Mouse (Mus musculus) stomach, embryonic 16.5 days (tissue): ENCODE results near the gene Fam81a. TPM values are rescaled to one million over a fixed set of nuclear protein-coding genes. Genes with fewer than 3 reads are reported as not detected.

Experiments used
- ATAC-seq: fragments of 200-750 bp; cut with Nextera tagmentation; 2 replicates; pipeline ENCODE4 v1.8.0; 2017; ENCODE audit warnings: moderate number of reproducible peaks, moderate TSS enrichment; ENCODE audit not compliant: insufficient read depth, low FRiP score
- H3K27ac ChIP-seq: fragments of 300-500 bp; sonication (generic); 2 replicates; pipeline ENCODE4 v1.5.1; 2014; ENCODE audit warnings: low read length
- H3K27me3 ChIP-seq: fragments of 300-500 bp; sonication (generic); 2 replicates; pipeline ENCODE4 v1.6.1; 2014; ENCODE audit warnings: low read length, control low read depth, mixed read lengths; ENCODE audit not compliant: control insufficient read depth, insufficient read depth
- H3K36me3 ChIP-seq: fragments of 300-500 bp; sonication (generic); 2 replicates; pipeline ENCODE4 v1.6.1; 2014; ENCODE audit warnings: low read length; ENCODE audit not compliant: control insufficient read depth, insufficient read depth
- H3K4me1 ChIP-seq: fragments of 300-500 bp; sonication (generic); 2 replicates; pipeline ENCODE4 v1.6.1; 2014; ENCODE audit warnings: low read length, control low read depth, mixed read lengths; ENCODE audit not compliant: control insufficient read depth, insufficient read depth
- H3K4me2 ChIP-seq: fragments of 300-500 bp; sonication (generic); 2 replicates; pipeline ENCODE4 v1.6.1; 2014; ENCODE audit warnings: low read depth, low read length, mixed read lengths
- H3K4me3 ChIP-seq: fragments of 300-500 bp; sonication (generic); replicated peaks from 2 replicates; pipeline ENCODE4 v1.5.1; 2014; ENCODE audit warnings: mild to moderate bottlenecking, low read length
- H3K9ac ChIP-seq: fragments of 300-500 bp; sonication (generic); 2 replicates; pipeline ENCODE4 v1.6.1; 2014; ENCODE audit warnings: low read length
- H3K9me3 ChIP-seq: fragments of 300-500 bp; sonication (generic); replicated peaks from 2 replicates; pipeline ENCODE4 v1.6.1; 2016; ENCODE audit warnings: low read length, control low read depth; ENCODE audit not compliant: control insufficient read depth
- WGBS: fragments of 180-500 bp; shearing (Covaris S2); extraction: QIAGEN DNeasy Blood & Tissue Kit; methylation state at CpG from one replicate; pipeline ENCODE4 v1.1.7; 2014; 5-methylcytosine and 5-hydroxymethylcytosine counted together
- polyA plus RNA-seq: library from polyadenylated mRNA; unstranded; fragments of >200 nt; fragmentation: Nextera tagmentation; extraction: Ambion mirVana; gene quantifications from 2 replicates; pipeline ENCODE4 v1.2.1, GENCODE M21; 2015

Fam81a gene
- polyA plus RNA-seq, 1 experiment from 2014 or later = 11.1 TPM

DNA sequence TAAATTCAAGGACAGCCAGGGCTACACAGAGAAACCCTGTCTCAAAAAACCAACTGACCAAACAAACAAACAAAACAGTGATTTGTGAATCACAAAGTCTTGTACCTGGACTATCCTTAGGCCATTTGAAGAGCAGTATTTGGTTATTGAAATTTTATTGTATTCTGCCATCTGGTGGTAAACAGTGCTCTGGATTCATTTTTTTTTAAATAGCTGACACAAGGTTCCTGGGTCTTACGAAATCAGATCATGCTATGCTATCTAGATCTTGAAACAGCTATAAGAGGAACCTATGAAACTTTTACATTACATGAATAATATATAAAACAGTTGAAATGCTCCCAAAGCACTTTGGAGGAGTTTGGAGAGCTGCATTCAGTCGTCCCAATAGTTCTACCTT, 61.4 kb downstream of the Fam81a start:
- WGBS = 63% methylated on average over 2 of the region's 2 CpGs
- Histone ChIP-seq H3K4me3 (no peak overlapping the region), H3K9ac (no peak overlapping the region), H3K9me3 (no peaks in the 10 kb centered on the region), H3K4me2 (no peak overlapping the region), H3K4me1 (peaks cover 5% of the 10 kb centered on the region; the same call in 1 of the 2 replicates), H3K36me3 (no peaks in the 10 kb centered on the region), H3K27me3 (no peaks in the 10 kb centered on the region), H3K27ac (no peak overlapping the region)
- ATAC-seq = no peak

DNA sequence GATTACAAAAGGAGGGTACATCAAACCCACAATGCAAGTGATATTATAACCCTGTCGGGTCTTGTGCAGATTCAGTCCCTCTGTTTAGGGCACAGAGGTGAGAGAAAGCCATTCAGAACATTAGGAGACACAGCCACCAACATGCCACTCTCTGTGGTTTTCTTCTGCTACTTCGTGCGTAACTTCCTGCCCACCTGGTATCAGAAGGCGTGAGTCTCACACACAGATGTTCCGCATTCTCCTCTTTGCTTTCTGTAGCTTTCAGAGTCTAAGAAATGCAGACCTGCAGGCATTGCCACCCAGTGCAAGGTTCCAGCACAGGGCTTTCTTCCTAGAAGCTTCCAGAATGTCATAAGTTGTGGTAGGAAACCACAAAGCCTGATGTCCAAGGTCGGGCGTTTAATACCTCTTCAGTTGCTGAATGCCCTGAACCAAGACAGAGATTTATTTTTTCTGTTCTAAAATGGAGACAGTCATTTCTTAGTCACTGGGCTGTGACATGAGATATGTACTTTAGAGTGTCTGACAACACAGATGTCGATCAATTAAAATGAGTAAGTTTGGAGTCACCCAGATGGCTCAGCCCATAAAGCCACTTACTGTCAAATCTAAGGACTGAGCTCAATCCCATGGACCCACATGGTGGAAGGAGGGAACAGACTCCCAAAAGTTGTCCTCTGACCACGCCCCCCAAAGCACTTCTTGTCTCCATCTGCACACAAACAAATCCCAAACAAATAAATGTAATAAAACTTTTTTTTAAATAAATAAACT, 62.1 kb downstream of the Fam81a start:
- Histone ChIP-seq H3K4me1 (peaks cover 5% of the 10 kb centered on the region; the same call in 1 of the 2 replicates), H3K27me3 (no peaks in the 10 kb centered on the region)
- 84% methylated on average over 9 of the region's 9 CpGs for WGBS

DNA sequence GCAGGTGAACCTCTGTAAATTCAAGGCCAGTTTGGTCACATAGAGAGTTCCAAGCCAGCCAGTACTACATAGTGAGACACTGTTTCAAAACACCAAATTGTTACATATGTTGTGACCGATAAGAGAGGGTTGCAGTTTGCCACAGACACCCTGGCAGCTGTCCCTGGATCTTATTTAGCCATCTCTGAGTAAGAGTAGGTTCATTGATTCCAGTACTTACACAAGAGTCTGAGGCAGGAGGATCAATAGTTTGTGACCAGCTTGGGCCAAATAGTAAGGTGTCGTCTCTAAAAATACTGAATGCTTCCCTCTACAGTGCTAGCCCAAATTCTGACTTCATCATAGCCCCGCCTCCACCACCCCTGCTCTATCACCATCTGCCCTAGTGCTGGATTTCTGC, 64.3 kb downstream of the Fam81a start:
- Histone ChIP-seq H3K4me2 (no peak overlapping the region), H3K4me1 (peaks cover 5% of the 10 kb centered on the region; the same call in 1 of the 2 replicates), H3K27me3 (no peaks in the 10 kb centered on the region), H3K27ac (peak overlapping the region; percentile 61), H3K9me3 (no peaks in the 10 kb centered on the region; the same call in 1 of the 2 replicates), H3K36me3 (no peaks in the 10 kb centered on the region), H3K4me3 (no peak overlapping the region), H3K9ac (no peak overlapping the region)
- 84% methylated on average over 3 of the region's 3 CpGs for WGBS
- ATAC-seq = no peak

More for the DNA sequence above, 62.1 kb downstream of the Fam81a start:
- Histone ChIP-seq H3K4me3 (no peak overlapping the region), H3K27ac (peak overlapping the region; percentile 25; the same call in 1 of the 2 replicates), H3K9ac (no peak overlapping the region), H3K36me3 (no peaks in the 10 kb centered on the region), H3K9me3 (no peaks in the 10 kb centered on the region; the same call in 1 of the 2 replicates), H3K4me2 (no peak overlapping the region)
- no peak for ATAC-seq

DNA sequence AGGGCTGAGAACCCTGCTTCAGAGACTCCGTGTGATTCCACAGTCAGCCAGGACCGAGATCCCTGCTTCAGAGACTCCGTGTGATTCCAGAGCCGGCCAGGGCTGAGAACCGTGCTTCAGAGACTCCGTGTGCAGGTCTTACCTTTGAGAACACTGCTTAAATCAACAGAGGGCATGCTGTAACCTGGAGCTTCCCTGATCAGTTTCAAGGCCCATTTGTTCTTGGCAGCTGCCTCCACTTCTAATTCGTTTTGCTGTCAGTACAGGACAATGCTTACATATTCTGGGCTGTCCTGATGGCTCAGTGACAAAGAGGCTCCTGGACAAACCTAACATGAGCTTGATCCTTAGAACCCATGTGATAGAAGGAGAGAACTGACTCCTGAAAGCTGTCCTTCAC, 65.2 kb downstream of the Fam81a start:
- H3K9ac ChIP-seq = no peak overlapping the region
- no peaks in the 10 kb centered on the region for H3K36me3 ChIP-seq
- peaks cover 5% of the 10 kb centered on the region; the same call in 1 of the 2 replicates for H3K4me1 ChIP-seq
- H3K27ac ChIP-seq = peak overlapping the region; percentile 75
- H3K4me3 ChIP-seq = no peak overlapping the region
- 48% methylated on average over 7 of the region's 7 CpGs for WGBS
- no peak overlapping the region for H3K4me2 ChIP-seq
- no peak for ATAC-seq
- no peaks in the 10 kb centered on the region for H3K27me3 ChIP-seq
- H3K9me3 ChIP-seq = no peaks in the 10 kb centered on the region; the same call in 1 of the 2 replicates

DNA sequence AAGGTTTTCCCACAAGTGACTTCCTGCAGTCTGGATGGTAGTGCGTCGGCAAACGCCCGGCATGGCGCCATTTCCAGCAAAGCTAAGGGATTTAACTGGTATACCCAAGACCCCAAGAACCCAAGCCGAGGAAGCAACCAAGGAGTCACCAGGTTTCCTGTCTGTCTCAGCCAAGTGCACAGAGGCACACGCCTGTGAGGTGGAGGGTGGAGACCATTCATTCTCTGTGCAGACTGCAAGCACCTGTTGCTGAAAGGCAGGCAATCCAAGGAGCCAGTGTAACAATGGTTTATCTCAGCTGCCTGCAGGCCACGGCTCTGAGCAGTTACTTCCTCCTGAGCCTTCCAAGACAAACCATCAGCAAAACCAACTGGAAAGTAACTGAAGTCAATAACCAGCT, 70.0 kb downstream of the Fam81a start:
- Histone ChIP-seq H3K27me3 (no peaks in the 10 kb centered on the region), H3K27ac (peak overlapping the region; percentile 48), H3K4me2 (no peak overlapping the region), H3K4me3 (no peak overlapping the region), H3K36me3 (no peaks in the 10 kb centered on the region), H3K4me1 (peaks cover 11% of the 10 kb centered on the region), H3K9ac (no peak overlapping the region), H3K9me3 (no peaks in the 10 kb centered on the region; the same call in 1 of the 2 replicates)
- WGBS = 75% methylated on average over 8 of the region's 8 CpGs
- peak; percentile 56; the same call in 1 of the 2 replicates for ATAC-seq

DNA sequence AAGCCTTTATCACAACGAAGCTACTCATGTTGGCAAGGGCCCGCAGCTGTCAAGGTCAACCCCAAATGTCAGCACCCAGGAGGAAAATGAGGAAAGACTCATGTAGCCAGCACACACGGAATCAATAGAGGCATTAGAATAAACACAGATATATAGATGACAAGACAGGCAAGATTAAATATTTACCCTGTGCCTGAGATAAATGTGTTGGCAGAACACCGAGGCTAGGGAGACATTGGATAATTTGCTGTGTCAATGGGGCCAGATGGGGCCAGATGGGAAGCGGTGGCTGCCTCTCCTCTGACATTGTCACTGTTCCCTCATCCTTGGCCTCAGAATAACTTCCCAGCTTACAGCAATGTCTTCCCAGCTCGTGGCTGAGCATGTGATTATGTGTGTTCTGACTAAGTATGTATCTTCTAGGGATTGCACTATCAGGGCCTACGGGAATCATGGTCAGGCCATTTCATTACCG, 72.4 kb downstream of the Fam81a start:
- Histone ChIP-seq H3K4me3 (no peak overlapping the region), H3K36me3 (no peaks in the 10 kb centered on the region), H3K27me3 (no peaks in the 10 kb centered on the region), H3K27ac (peak overlapping the region; percentile 32), H3K9me3 (no peaks in the 10 kb centered on the region), H3K9ac (no peak overlapping the region), H3K4me1 (peaks cover 11% of the 10 kb centered on the region), H3K4me2 (no peak overlapping the region)
- ATAC-seq = peak; percentile 68; the same call in 1 of the 2 replicates
- WGBS = 29% methylated on average over 8 of the region's 8 CpGs

DNA sequence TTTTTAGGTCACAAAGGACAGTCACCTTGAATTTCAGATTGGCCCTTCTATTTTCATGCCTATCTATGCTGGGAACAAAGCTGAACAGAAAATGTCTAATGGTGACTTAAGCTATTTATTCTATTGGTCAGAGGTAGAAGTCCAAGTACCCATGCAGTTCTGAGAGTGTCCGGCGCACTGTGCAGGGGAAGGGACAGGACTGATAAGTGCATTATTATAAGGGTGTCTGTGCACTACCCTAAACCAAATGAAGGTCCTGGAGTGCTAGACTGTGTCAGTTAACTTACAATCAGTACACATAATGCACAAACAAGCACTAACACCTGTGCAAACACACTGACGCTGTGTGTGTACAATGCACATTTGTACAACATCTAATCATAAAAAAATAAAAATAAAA, 74.9 kb downstream of the Fam81a start:
- Histone ChIP-seq H3K4me3 (no peak overlapping the region), H3K27ac (no peak overlapping the region), H3K36me3 (no peaks in the 10 kb centered on the region), H3K27me3 (no peaks in the 10 kb centered on the region), H3K9me3 (no peaks in the 10 kb centered on the region), H3K4me1 (peaks cover 11% of the 10 kb centered on the region), H3K9ac (no peak overlapping the region), H3K4me2 (no peak overlapping the region)
- peak; percentile 35; the same call in 1 of the 2 replicates for ATAC-seq
- WGBS = 76% methylated on average over 3 of the region's 3 CpGs

DNA sequence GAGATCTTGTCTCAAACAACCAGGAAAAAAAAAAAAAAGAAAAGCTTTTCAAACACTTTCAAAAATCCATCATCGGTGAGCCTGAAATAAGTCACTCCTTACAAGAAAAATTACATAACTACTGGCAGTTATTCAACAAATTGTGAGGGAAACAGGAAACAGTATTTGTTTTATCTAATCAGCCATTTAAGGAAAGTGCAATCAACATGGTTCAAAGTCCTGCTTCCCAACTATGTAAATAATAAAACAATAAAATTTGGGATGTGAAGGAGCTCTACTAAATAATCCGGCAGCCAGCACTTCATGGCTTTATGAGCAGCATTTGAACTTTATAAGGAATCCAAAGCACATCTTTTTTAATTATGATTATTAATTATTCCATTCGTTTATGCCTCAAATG, 80.3 kb downstream of the Fam81a start:
- WGBS = 42% methylated on average over 3 of the region's 3 CpGs
- no peak overlapping the region for H3K27ac ChIP-seq
- H3K4me2 ChIP-seq = no peak overlapping the region
- H3K36me3 ChIP-seq = no peaks in the 10 kb centered on the region
- H3K9me3 ChIP-seq = no peaks in the 10 kb centered on the region
- H3K27me3 ChIP-seq = no peaks in the 10 kb centered on the region
- H3K9ac ChIP-seq = no peak overlapping the region
- H3K4me3 ChIP-seq = no peak overlapping the region
- no peak for ATAC-seq
- H3K4me1 ChIP-seq = no peaks in the 10 kb centered on the region

DNA sequence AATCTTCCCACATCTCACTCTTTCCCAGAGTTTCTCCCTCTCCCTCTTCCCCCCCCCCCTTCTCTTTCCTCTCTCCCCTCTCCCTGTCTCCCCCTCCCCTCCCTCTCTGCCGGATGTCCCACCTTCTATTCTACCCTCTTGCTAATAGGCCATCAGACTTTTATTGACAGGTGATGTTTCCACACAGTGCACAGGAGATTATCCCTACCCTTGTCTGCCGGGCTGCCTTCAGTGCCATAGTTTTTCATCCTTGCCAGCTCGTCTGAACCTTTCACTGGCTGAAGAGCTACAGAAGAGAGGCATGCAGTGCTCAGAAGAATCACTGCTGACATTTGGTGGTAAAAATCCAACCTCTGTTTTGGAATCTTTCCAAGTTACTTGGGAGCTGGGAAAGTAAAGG, 88.9 kb downstream of the Fam81a start:
- H3K4me2 ChIP-seq = no peak overlapping the region
- H3K27ac ChIP-seq = no peak overlapping the region
- peaks cover 9% of the 10 kb centered on the region for H3K4me1 ChIP-seq
- H3K4me3 ChIP-seq = no peak overlapping the region
- no peak overlapping the region for H3K9ac ChIP-seq
- no peak for ATAC-seq
- no peaks in the 10 kb centered on the region for H3K9me3 ChIP-seq
- no peaks in the 10 kb centered on the region for H3K27me3 ChIP-seq
- no peaks in the 10 kb centered on the region for H3K36me3 ChIP-seq
- 36% methylated on average over 3 of the region's 3 CpGs for WGBS
